Mouse (Mus musculus) ES-E14 (cell line): ENCODE results near the gene Tmem159. TPM values are rescaled to one million over a fixed set of nuclear protein-coding genes. Genes with fewer than 3 reads are reported as not detected.

ENCODE experiments used
- DNase-seq: peaks from one replicate; pipeline ENCODE4 v3.0.0-alpha.2; 2013; ENCODE audit warnings: low read depth, low spot score
- H3K27ac ChIP-seq: 2 replicates; pipeline ENCODE4 v1.5.1; 2012; ENCODE audit warnings: low read depth, mild to moderate bottlenecking, low read length, moderate library complexity, mixed read lengths; ENCODE audit not compliant: poor library complexity, insufficient read depth, severe bottlenecking
- H3K36me3 ChIP-seq: 2 replicates; pipeline ENCODE4 v1.6.1; 2012; ENCODE audit warnings: mild to moderate bottlenecking, low read length, moderate library complexity, mixed read lengths; ENCODE audit not compliant: control insufficient read depth, poor library complexity, insufficient read depth, severe bottlenecking
- H3K4me1 ChIP-seq, 2 experiments: fragments of 150-350 bp in 1 of 2; sonication (generic) in 1 of 2; 2 replicates each; pipeline ENCODE4 v1.6.1; 2012; ENCODE audit warnings: low read length in 2 of 2, mild to moderate bottlenecking in 1 of 2, mixed read lengths in 1 of 2; ENCODE audit not compliant: control insufficient read depth in 2 of 2, insufficient read depth in 2 of 2, poor library complexity in 1 of 2
- H3K4me3 ChIP-seq, 2 experiments: fragments of 150-350 bp in 1 of 2; sonication (generic) in 1 of 2; 2 replicates each; pipeline ENCODE4 v1.5.1; 2012; ENCODE audit warnings: low read length in 2 of 2, low read depth in 1 of 2, mild to moderate bottlenecking in 1 of 2, mixed read lengths in 1 of 2; ENCODE audit not compliant: insufficient read depth in 1 of 2, poor library complexity in 1 of 2, severe bottlenecking in 1 of 2
- H3K9ac ChIP-seq: 2 replicates; pipeline ENCODE4 v1.6.1; 2012; ENCODE audit warnings: low read depth, mild to moderate bottlenecking, low read length, mixed read lengths; ENCODE audit not compliant: poor library complexity, insufficient read depth, severe bottlenecking
- H3K9me3 ChIP-seq: fragments of 150-350 bp; sonication (generic); 2 replicates; pipeline ENCODE4 v1.6.1; 2012; ENCODE audit warnings: low read depth, mild to moderate bottlenecking, low read length; ENCODE audit not compliant: control insufficient read depth, insufficient read depth
- CHD2 ChIP-seq: IDR thresholded peaks from 2 replicates; pipeline ENCODE4 v1.6.1; 2014; ENCODE audit warnings: mild to moderate bottlenecking, low read depth, low read length, inconsistent platforms
- HCFC1 ChIP-seq: IDR thresholded peaks from 2 replicates; pipeline ENCODE4 v1.6.1; 2012; ENCODE audit warnings: low read length, inconsistent platforms, borderline replicate concordance; ENCODE audit not compliant: insufficient read depth
- MAFK ChIP-seq: IDR thresholded peaks from 2 replicates; pipeline ENCODE4 v1.6.1; 2014; ENCODE audit warnings: mild to moderate bottlenecking, low read depth, low read length, inconsistent platforms; ENCODE audit not compliant: insufficient read depth
- ZC3H11A ChIP-seq: IDR thresholded peaks from 2 replicates; pipeline ENCODE4 v1.6.1; 2012; ENCODE audit warnings: low read depth, mild to moderate bottlenecking, inconsistent platforms, low read length, borderline replicate concordance
- ZNF384 ChIP-seq: IDR thresholded peaks from 2 replicates; pipeline ENCODE4 v1.6.1; 2012; ENCODE audit warnings: low read depth, low read length, inconsistent platforms
- in situ Hi-C, 2 experiments: fragments of 600-800 bp; cut with MboI; formaldehyde crosslinking; loops; one replicate each; pipeline ENCODE4 v1.15.1; 2025; ENCODE audit warnings: low sequenced_read_pairs in 2 of 2, inconsistent platforms in 1 of 2; ENCODE audit not compliant: unreplicated experiment in 2 of 2
- total RNA-seq: library from RNA; depleted of rRNA; stranded (reverse); fragments of 300-350 nt; gene quantifications from 2 replicates; pipeline ENCODE4 v1.2.3, GENCODE M21; 2012

Tmem159 gene
- total RNA-seq, 1 experiment = 9.6 TPM

- no peak within 1 kb of the TSS for H3K27ac ChIP-seq
- DNase-seq = no peak
- no peaks in the 10 kb centered on the region for H3K9me3 ChIP-seq
- in situ Hi-C loops = no loop called here
- no peak within 1 kb of the TSS for H3K9ac ChIP-seq
- H3K4me1 ChIP-seq = no peaks in the 10 kb centered on the region
- TF ChIP-seq ZNF384 = no peak
- TF ChIP-seq MAFK = no peak
- TF ChIP-seq HCFC1 = no peak
- TF ChIP-seq CHD2 = no peak
- TF ChIP-seq ZC3H11A = no peak
- H3K4me3 ChIP-seq = no peak within 1 kb of the TSS
- no peaks in the 10 kb centered on the region for H3K36me3 ChIP-seq
Observed at GRCm38 (mm10) chr7:120095180-120095579, 7.0 kb upstream of the Tmem159 start, which contains the start of gene Dnah3. Dnah3 (minus strand) TSS chr7:120095280.

GRCm38 (mm10) chr7:120097845-120098244, 4.3 kb upstream of the Tmem159 start:
- H3K36me3 ChIP-seq = no peaks in the 10 kb centered on the region
- H3K9ac ChIP-seq = no peak overlapping the region
- no peak overlapping the region for H3K4me3 ChIP-seq
- in situ Hi-C loops = no loop called here
- DNase-seq = peak; percentile 86
- no peak for TF ChIP-seq CHD2
- TF ChIP-seq MAFK = no peak
- TF ChIP-seq ZC3H11A = peak; percentile 55; the same call in 1 of the 2 replicates
- H3K27ac ChIP-seq = no peak overlapping the region
- H3K9me3 ChIP-seq = no peaks in the 10 kb centered on the region
- H3K4me1 ChIP-seq = 0 out of 4 replicates have a peak, but pooled peaks cover 0 to 2% of the 10 kb centered on the region in 2 experiments

GRCm38 (mm10) chr7:120098403-120098802, 3.8 kb upstream of the Tmem159 start:
- in situ Hi-C loops = no loop called here
- Histone ChIP-seq H3K4me3 (no peak overlapping the region), H3K27ac (no peak overlapping the region), H3K36me3 (no peaks in the 10 kb centered on the region), H3K9ac (no peak overlapping the region), H3K4me1 (peaks cover 0 to 5% of the 10 kb centered on the region in 2 experiments; a peak in 1 of 4 replicates), H3K9me3 (no peaks in the 10 kb centered on the region)
- TF ChIP-seq ZNF384 = peak; percentile 68; the same call in 1 of the 2 replicates
- TF ChIP-seq CHD2 = no peak
- peak; percentile 86 for TF ChIP-seq ZC3H11A
- no peak for TF ChIP-seq HCFC1
- peak; percentile 75 for DNase-seq

- Histone ChIP-seq H3K4me3 (peak overlapping the region; percentile 57 to 91), H3K27ac (no peak overlapping the region), H3K9ac (0 out of 2 replicates have a peak overlapping the region, but pooled peaks have one; percentile 37), H3K9me3 (no peaks in the 10 kb centered on the region), H3K4me1 (peaks cover 0 to 7% of the 10 kb centered on the region in 2 experiments; a peak in 1 of 4 replicates), H3K36me3 (no peaks in the 10 kb centered on the region)
- TF ChIP-seq ZNF384 = no peak
- TF ChIP-seq ZC3H11A = no peak
- TF ChIP-seq CHD2 = no peak
- no peak for TF ChIP-seq MAFK
- no peak for TF ChIP-seq HCFC1
- in situ Hi-C loops = no loop called here
- DNase-seq = no peak
Observed at GRCm38 (mm10) chr7:120103019-120103567, 940 bp downstream of the Tmem159 start.

GRCm38 (mm10) chr7:120104975-120105374, 2.8 kb downstream of the Tmem159 start:
- H3K9ac ChIP-seq = no peak overlapping the region
- no peak for DNase-seq
- TF ChIP-seq ZNF384 = no peak
- TF ChIP-seq MAFK = no peak
- TF ChIP-seq HCFC1 = no peak
- no peak for TF ChIP-seq ZC3H11A
- TF ChIP-seq CHD2 = no peak
- H3K4me1 ChIP-seq = peaks cover 0 to 7% of the 10 kb centered on the region in 2 experiments; a peak in 1 of 4 replicates
- H3K9me3 ChIP-seq = no peaks in the 10 kb centered on the region
- no peaks in the 10 kb centered on the region for H3K36me3 ChIP-seq
- in situ Hi-C loops = no loop called here
- H3K27ac ChIP-seq = no peak overlapping the region
- H3K4me3 ChIP-seq = no peak overlapping the region
